Mouse (Mus musculus): ENCODE results near the gene Myh11.

The Myh11 gene

DNA sequence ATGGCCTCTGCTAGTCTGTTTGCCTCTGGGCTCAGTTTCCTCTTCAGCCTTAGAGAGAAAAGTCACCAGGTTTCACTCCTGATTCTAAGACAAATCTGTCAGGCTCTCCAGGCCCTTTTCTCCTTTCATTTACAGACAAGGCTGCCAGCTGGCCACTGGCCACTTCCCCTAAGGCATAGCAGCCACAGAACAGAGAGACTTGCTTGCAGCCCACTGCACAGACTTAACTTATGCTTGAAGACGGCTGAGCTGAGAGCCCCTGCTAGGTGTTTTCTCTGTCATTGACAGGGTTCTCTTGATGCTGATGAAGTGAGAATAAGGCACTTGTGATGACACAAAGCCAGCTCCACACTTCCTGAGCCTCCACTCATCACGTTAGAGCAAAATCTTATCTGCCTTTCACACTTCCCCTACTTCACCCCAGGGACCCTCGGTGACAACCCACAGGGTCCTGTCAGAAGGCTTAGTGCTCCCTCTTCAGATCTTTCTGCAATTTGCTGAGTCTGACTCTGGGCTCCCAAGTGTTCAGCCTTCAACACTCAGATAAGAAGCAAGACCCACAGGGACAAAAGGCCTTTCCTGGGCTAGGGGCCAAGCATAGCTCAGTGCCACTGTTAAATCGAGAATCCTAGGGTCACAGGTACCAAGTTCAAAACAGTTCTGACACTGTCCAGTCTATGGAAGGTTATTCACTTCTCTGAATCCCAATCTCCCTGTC, 25.8 kb downstream of the Myh11 start:
- peak; percentile 18 for DNase-seq (ENCODE audit: low spot score)

DNA sequence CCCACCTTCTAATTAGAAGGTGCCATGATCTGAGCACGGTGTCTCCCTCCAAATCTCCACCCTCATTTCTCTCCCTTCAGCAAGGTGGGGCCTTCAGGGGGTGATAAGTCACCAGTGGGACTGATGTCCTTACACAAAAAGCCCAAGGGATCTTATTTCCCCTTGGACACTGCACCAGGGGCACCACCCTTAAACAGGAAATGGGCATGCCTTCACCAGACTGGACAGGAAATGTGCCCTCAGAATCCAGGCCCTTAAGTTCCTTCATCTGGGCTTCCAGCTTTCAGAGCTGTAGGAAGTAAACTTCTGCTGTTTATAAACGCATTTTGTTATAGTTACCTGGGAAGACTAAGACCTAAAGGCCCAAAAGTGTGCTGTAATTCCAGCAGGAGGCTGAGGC, 26.7 kb downstream of the Myh11 start:
- peak; percentile 33 for DNase-seq (ENCODE audit: low spot score)

DNA sequence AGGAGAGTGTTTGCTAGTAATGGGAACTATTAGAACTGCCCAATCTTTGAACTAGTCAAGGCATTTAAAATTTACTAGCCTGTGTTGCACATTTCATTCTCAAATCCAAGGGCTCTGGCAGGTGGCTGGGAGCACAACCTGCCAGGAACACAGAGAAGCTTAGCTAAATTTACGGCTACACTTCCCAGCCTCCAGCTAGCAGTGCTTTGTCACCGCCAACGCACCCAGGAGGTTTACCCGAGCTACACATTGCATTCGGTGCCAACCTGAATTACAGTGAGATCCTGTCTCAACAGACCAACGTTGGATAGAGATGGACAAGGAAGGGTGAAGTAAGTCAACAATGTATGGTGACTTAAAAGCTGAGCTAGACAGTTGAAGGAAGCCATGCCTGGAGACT, 27.9 kb downstream of the Myh11 start:
- no peak for DNase-seq (ENCODE audit: low spot score)

DNA sequence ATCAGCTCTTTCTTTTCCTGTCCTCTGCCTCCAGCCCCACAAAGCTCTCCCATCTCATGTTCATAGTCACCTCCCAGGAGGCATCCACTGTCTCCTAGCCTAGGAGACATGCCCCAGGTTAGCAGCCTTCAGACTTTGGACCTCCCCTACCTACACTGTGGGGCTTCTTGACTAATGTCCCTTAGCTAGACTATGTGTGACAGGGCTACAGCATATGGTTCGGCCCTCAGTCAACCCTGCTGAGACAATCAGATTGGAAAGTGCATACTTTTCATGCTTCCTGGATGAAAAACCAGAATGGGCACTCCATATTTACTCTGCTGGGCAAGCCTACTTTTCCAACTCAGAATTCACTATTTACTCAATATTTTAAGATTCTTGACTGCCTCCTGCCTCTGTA, 28.8 kb downstream of the Myh11 start:
- DNase-seq (ENCODE audit: low spot score): no peak

DNA sequence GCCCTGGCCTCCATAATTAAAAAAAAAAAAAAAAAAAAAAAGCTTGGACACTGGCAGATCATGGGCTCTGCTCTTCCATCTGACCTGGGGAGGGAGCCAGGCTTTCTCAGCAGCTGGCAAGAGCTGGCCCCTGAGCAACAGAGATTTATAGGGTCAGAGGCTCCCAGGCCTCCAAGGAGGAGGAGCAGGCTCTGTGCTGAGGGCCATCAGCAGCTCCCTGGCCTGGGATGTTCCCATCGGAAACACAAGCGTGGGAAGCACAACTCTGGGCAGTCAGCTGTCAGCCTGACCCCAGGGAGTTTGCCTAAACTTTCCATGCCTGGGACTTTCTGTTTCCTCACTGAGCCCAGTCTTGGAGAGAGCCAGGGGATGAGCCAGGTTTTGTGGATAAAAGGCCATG, 32.3 kb downstream of the Myh11 start:
- DNase-seq (ENCODE audit: low spot score): peak; percentile 43

DNA sequence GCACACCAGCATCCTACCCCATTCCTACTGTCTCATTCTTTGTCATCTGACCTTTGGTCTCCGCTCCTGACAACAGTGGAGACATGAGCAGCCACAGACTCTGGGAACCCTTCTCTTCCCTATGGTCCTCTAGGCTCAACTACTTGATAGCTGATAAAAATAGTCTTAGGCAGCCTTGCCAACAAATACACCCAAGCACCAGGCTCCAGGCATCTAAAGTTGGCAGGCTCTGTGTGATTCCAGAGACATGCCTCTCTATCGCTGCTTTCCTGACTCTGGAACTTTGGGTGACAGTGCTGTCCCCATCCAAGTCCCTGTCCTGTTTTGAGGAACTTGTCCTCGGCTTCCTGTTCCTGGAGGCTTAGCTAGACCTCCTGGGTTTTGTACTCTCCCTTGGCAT, 37.6 kb downstream of the Myh11 start:
- peak; percentile 21 for DNase-seq (ENCODE audit: low spot score)

DNA sequence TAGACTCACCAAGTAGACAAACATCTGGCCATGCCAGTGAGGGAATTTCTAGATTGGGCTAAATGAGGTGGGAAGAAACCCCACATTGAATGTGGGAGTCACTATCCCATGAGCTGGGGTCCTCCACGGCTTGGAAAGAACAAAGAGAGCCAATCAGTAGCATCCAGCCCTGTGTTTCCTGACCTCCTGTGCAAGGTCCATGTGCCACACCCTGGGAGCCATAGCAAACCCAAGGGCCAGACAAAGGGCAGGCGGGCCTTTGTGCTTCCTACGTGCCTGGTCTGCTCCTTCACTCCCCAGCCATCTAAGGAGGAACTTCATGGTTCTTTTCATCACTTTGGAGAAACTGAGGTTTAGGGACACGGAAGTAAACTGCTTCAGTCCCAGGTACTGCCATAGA, 38.3 kb downstream of the Myh11 start:
- no peak for DNase-seq (ENCODE audit: low spot score)

DNA sequence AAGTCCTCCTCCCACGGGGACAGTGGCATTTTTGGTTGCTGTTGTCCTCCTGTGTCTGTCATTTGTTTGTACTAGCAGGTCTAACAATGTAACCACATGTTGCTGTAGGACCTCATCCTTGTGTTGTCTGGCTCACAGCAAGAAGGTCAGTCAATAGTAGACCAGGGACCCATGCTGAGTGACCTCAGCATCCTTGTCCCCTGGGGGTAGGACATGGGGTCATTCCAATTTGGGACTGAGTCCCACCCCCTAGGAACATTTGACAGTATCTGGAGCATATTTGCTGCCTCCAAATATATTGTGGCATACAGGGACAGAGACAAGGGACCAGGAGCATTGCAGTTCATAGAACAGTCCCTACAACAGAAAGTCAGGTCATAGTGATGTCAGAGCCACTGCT, 41.3 kb downstream of the Myh11 start:
- no peak for DNase-seq (ENCODE audit: low spot score)

DNA sequence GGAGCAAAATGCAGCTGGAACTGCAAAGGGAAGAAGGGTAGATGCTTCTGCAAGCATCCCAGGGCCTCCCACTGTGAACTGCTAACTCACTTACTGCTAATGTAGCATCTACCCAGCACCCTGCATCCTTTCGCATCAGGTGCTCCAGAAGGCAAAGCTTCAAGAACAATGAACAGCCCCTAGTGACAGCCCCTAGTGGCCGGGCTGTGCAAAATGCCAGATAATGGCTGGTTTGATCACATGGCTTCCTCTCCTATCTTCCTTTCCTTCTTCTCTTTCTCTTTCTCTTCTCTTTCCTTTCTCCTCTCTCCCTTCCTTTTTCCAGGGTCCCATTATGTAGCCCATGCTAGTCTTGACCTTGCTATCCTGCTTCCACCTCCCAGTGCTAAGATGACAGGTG, 48.6 kb downstream of the Myh11 start:
- DNase-seq (ENCODE audit: low spot score): no peak

DNA sequence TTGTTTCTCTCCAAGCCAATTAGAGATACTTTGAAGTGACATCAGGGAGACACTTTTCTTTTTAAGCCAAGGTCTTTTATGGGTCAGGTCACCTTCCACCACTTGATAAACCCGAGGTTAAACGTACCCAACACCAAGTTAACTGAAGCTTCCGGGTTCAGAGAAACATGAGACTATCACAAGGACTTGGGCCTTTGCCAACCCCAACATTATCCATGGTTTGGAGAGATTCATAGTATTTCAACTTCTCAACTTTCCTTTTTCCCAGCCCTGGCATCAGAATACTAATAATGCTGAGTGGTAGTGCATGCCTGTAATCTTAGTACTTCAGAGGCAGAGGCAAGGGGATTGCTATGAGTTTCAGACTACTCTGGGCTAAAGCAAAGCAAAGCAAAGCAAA, 49.1 kb downstream of the Myh11 start:
- no peak for DNase-seq (ENCODE audit: low spot score)

DNA sequence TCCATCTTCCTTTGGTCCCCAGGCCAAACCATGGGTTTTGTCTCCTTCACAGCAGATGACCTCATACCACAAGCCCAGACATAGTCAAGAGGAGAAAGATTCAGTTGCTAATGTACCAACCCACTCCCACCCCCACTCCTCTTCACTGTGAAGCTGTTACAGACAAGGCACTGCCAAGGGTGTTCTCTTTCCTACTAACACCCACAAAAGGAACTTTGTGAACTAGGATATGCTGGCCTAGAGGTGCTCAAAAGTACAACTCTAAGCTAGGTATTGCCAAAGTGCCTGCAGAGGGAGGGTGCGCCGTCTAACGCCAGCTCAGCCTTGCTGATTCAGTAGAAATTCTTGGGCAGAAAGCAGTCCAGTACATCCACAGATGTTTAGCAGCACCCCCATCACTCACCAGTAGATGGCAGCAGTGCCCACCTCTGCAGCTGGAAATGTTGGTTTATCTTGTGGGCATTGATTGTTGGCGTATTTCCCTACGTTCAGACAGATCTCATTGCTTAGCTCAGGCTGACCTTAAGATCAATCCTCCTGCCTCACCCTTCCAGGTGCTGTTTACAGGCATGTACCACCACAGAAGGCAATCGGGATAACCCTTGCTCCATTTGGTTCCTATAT, 54.0 kb downstream of the Myh11 start:
- DNase-seq (ENCODE audit: low spot score): peak; percentile 71

DNA sequence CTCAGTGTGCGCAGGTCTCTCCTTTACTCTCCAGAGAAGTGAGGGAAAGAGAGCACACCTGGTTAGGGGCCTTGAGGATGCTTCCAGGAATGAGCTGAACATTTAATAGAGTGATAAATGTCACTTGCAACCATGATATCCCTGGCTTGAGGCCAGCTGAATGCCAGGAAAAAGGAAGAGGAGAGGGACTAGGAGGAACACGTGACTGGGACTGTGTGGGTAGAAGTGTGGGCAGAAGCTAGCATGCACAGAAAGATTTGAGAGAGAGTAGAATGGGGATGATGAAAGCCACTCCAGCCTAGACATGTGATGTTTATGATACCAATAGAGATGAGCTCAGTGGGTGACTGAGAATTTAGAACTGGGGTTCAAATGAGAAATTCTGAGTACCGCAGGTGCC, 76.0 kb downstream of the Myh11 start:
- DNase-seq (ENCODE audit: low spot score): no peak

DNA sequence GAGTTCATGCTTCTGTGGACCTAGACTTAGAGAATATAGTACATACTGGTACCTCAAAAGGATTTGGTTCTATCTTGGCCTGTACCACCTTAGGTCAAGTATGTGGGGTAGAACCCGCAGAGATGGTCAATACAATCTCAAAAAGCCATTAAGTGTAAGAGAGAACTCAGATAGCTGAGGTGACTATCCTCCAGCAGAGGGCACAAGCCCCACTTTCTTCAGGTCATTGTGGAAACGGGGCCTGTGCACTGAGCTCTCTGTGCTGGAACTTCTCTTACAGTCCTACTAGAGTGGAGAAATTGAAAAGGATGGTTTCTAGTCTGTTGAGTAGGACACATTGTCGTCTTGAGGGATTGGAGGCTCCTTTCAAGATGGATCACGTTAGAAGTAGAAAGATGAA, 92.4 kb downstream of the Myh11 start:
- DNase-seq (ENCODE audit: low spot score): no peak

DNA sequence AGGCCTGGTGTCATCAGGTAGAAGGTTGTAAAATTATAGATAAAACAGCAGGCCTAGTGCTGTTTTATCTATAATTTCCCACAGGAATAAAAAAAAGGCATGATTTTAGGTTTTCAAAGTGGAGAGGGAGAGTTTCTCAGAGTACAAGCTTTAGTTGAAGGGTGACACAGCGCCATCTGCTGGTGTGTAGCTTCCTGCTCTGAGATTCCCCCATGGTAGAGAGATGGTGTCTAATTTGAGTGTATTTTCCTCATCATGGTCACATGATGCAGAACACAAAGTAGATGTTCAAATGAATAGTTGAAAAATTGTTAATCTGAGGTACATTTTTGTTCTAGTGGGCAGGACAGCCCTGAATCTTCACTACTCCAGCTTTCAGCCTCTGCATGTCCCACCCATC, 95.7 kb downstream of the Myh11 start:
- peak; percentile 41 for DNase-seq (ENCODE audit: low spot score)

DNA sequence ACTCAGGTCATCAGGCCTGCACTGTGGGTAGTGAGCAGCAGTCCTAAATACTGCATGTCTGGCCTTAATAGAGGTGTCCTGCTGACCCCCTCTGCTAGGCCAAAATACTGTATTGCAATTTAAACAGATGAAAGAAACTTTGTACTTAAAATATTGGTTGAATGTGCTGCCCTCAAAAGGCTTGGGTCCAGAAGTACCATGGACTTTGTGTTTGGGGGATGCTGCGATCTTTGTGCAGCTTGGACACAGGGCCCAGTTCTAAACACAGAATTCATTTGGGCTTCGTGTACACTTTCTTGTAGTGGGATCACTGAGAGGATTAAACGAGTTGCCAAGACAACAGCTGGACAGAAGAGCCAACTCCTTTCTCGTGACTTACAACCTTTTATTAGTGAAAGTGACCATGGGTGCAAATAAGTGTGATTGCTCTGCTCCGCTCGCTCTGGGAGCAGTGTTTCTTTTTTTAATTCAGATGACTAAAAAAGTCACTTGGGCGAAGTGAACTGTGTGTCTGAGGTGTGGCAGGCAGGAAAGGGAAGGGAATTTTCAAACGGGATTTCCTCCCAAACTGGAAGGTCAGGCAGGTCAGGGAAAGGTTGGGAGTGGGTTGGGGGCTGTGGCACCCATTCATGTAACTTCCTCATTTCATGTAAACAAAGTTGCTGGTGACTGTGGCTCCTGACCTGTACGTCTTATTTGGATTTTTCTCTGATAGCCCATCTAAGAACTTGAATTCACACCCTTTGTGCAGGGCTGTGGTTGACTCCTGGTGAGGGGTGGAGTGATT, 96.8 kb downstream of the Myh11 start:
- peak; percentile 39 for DNase-seq (ENCODE audit: low spot score)

DNA sequence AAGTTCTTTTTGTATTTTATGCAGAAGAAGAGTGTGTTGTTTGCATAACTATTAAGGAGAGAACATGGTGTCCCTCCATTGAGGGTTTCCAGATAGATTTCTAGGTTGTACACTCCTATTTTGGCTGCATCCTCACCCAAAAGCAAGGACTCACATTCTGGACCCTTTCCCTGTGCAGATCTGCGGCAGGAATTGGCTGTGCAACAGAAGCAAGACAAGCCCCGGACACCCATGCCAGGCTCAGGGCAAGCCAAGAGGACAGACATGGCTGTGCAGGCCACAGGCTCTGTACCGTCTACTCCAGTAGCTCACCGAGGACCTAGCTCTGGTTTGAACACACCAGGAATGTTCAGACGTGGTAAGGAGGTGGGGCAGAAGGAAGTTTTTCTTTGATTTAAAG, 105.7 kb downstream of the Myh11 start:
- no peak for DNase-seq (ENCODE audit: low spot score)

DNA sequence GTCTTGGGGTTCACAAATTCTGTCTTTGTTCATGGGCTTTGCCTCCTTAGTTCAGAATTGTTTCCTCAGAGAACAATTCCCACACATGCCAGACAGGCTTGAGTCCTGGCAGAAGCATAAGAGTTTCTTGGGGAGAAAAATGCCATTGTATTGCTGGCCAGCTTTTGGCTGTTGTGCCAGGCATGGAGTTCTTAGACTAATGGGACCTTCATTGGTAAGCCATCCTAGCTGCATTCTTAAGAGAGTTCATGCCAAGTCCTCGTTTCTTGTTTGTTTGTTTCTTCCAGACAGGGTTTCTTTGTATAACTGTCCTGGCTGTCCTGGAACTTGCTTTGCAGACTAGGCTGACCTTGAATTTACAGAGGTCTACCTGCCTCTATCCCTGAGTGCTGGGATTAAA, 107.3 kb downstream of the Myh11 start:
- no peak for DNase-seq (ENCODE audit: low spot score)

DNA sequence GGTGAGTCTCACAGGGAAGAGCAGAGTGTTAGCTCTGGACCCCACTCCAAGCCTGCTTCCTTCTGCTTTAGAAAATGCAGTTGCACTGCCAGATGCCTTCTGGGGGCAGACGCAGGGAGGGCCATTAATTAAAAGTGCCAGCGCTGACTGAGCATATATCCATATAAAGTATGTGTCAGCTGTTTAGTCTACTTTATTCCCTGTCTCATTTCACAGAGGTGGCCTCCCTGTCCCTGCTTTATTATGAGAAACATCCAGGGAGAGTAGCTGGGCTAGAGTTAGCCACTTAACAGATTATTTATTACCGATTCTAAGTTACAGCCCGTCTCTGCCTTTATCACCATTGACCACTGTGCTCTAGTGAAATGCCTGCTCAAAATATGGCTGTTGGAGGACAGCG, 108.8 kb downstream of the Myh11 start:
- no peak for DNase-seq (ENCODE audit: low spot score)

DNA sequence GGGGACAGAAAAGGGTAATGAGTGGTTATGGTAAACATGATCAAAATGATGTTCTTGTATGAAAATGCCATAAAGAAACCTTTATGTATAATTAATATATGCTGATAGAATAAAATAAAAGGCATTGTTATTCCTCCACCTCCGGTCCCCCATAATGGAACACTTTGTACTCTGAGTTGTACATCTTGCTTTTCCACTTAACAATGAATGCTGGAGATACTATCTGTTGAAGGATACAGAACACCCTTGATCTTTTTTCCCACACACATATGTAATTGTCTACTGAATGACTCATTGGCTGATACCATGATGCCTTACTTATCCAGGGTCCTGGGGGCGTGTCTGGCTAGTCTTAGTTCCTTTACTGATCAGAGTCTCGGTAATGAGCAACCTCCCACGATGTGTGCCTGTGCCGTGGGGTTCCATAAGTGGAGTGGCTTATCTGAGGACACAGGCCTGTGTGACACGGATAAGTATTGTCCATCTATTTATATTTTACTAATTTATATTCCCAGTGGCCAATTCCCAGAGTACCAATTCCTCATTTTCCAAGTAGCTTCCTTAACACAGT, 110.9 kb downstream of the Myh11 start:
- DNase-seq (ENCODE audit: low spot score): peak; percentile 32

DNA sequence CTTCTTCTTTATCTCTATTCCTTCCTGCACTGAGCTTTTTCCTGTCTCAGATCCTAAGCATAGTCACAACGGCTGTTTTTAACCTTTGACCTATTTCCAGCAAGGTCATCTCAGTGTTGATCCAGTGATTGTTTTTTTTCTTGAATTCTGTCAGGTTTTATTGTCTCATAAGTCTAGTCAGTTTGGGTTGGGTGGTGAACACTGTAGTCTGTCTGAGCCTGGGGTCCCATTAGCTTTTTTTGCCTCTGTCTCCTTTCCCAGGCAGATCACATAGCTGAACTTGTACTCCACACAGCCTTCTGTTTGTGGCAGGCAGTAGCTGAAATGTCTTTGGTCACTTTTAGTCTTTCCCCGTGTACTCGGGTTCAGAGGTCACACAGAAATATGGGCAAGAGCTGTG, 113.1 kb downstream of the Myh11 start:
- DNase-seq (ENCODE audit: low spot score): no peak

DNA sequence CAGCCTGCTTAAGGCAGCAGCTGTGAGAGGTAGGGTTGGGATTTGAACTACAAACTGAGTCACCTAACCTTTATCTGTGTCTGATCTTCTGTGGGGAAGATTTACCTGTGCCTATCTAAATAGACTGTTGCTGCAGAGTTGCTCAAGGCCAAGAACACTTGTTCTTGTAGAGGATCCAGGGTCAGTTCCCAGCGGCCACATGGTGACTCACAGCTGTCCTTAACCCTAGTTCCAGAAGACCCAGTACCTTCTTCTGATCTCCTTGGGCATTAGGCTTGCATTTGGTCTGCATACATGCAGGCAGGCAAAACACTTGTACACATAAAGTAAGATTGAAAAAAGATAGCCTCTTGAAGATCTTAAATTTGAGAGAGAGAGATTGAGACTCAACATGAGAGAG, 121.5 kb downstream of the Myh11 start:
- DNase-seq (ENCODE audit: low spot score): no peak

DNA sequence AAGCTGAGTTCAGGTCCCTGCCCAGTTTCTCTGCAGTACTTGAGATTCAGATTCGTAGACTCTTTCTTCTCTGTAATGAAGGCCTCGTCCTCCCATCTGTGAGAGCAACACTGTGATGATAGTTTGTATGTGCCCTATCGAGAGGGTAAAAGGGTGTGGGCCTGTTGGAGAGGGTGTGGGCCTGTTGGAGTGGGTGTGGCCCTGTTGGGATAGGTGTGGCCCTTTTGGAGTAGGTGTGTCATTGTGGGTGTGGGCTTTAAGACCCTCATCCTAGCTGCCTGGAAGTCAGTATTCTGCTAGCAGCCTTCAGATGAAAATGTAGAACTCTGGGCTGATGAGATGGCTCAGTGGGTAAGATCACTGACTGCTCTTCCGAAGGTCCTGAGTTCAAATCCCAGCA, 124.7 kb downstream of the Myh11 start:
- DNase-seq (ENCODE audit: low spot score): no peak

DNA sequence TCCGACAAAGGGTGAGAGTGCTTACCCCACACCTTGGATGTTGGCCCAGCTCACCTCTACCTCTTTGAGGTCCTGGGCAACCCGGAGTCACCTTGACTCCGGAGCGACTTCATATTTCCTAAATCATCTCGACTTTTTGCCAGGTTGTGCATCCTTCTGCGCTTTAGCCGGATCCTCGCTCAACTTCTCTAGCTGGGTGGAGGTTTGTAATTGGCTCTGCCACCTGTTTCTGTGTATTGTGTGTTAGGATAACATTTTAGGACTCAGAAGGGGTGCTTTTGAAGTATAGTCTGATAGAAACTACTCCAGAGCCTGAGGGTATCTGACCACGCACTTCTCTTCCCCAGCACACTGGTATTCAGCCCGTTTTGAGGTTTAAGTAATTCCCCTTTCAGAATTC, 127.4 kb downstream of the Myh11 start:
- DNase-seq (ENCODE audit: low spot score): no peak

Data from lung, postnatal 25 days (tissue).